Comparison of ENCODE assay signal across 9 mouse cellular contexts in the genomic region with DNA sequence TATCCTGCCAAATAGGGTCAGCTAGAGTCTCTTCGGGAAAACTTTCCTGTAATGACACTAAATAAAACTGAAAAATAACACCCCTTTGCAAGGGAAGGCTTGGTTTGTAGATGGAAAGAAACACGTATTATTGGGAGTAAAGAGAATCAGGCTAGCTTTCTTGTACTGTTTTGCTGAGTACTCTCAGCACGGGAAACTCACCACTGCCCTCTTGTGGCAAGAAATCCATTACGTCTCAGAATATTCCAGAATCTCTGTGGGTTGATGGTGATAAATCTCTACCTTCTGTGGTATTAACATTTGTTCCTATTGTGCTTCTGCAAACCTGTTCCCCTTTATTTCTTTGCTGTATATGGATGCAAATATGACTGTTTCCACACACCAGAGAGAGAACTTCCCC.
DNase-seq lines count a peak whose midpoint lies in the region; ATAC-seq and TF ChIP-seq lines count a peak whose summit lies in the region.
"Had no signal": no experiment of that assay in that cellular context is flagged by ENCODE, and none has a peak within 500 bp of the region (broad histone marks: within the 10 kb centered on the region; RNA-seq: fewer than 3 reads in every experiment).

No protein-coding gene starts in this region.

- H3K27me3 ChIP-seq in forebrain, embryonic 10.5 days (ENCODE audit: poor library complexity, severe bottlenecking): no peaks in the 10 kb centered on the region
- no peaks in the 10 kb centered on the region for H3K27me3 ChIP-seq in forebrain, embryonic 12.5 days
- no peaks in the 10 kb centered on the region for H3K27me3 ChIP-seq in thymus, adult 2 months (ENCODE audit: control insufficient read depth, insufficient read depth, low read length)
- H3K27me3 ChIP-seq in liver, postnatal 0 days (ENCODE audit: insufficient read depth, low read length): no peaks in the 10 kb centered on the region
- H3K27me3 ChIP-seq in splenic B cell, adult 2 months (ENCODE audit: control insufficient read depth, insufficient read depth, low read length, poor library complexity, severe bottlenecking): no peaks in the 10 kb centered on the region
- H3K27me3 ChIP-seq: heart, embryonic 15.5 days had no signal

- no peak for ATAC-seq in forebrain, embryonic 12.5 days (ENCODE audit: low FRiP score)
- ATAC-seq in liver, postnatal 0 days: no peak

- H3K27ac ChIP-seq in forebrain, embryonic 10.5 days: no peak overlapping the region
- no peak overlapping the region for H3K27ac ChIP-seq in forebrain, embryonic 12.5 days
- H3K27ac ChIP-seq in thymus, adult 2 months (ENCODE audit: control insufficient read depth, insufficient read depth, low read length): no peak overlapping the region
- H3K27ac ChIP-seq in cortical plate, adult 2 months (ENCODE audit: insufficient read depth, low read length): no peak overlapping the region
- no peak overlapping the region for H3K27ac ChIP-seq in liver, postnatal 0 days (ENCODE audit: low read depth)
- H3K27ac ChIP-seq: heart, embryonic 15.5 days had no signal

- peak; percentile 32 for DNase-seq in forebrain, embryonic 10.5 days (ENCODE audit: extremely low spot score, low spot score)
- DNase-seq in thymus, adult 2 months: peak; percentile 11
- DNase-seq in thymus, postnatal 36 days: no peak
- peak; percentile 62 for DNase-seq in kidney, postnatal 10 days
- DNase-seq in liver, postnatal 0 days: no peak
- peak; percentile 11 for DNase-seq in splenic B cell, adult 2 months (ENCODE audit: low read depth, low spot score)

- no peak for TF ChIP-seq EP300 in liver, postnatal 0 days (IDR thresholded peaks at IDR 0.05; ENCODE audit: low read depth)

- TF ChIP-seq CTCF in thymus, adult 2 months (IDR thresholded peaks at IDR 0.05; ENCODE audit: borderline replicate concordance, control insufficient read depth, extremely low read depth, insufficient read depth, low read length, poor library complexity): no peak
- TF ChIP-seq CTCF in cortical plate, adult 2 months (IDR thresholded peaks at IDR 0.05; ENCODE audit: extremely low read depth, insufficient read depth, low read length): peak; percentile 63; the same call in 1 of the 2 replicates
- peak; percentile 64 for TF ChIP-seq CTCF in liver, postnatal 0 days (IDR thresholded peaks at IDR 0.05; ENCODE audit: low read depth)

- peaks cover 9% of the 10 kb centered on the region; the same call in 1 of the 2 replicates for H3K4me1 ChIP-seq in forebrain, embryonic 10.5 days
- H3K4me1 ChIP-seq in forebrain, embryonic 12.5 days: 0 out of 2 replicates have a peak, but pooled peaks cover 2% of the 10 kb centered on the region
- H3K4me1 ChIP-seq in thymus, adult 2 months (replicated peaks; ENCODE audit: control insufficient read depth, insufficient read depth, low read length): no peaks in the 10 kb centered on the region
- H3K4me1 ChIP-seq in cortical plate, adult 2 months (ENCODE audit: control insufficient read depth, insufficient read depth, low read length): no peaks in the 10 kb centered on the region
- no peaks in the 10 kb centered on the region for H3K4me1 ChIP-seq in liver, postnatal 0 days (ENCODE audit: insufficient read depth)
- H3K4me1 ChIP-seq: heart, embryonic 15.5 days had no signal

- TF ChIP-seq POLR2A in thymus, adult 2 months (IDR thresholded peaks at IDR 0.05; ENCODE audit: control insufficient read depth, extremely low read depth, insufficient read depth, low read length, poor library complexity): no peak
- TF ChIP-seq POLR2A in cortical plate, adult 2 months (IDR thresholded peaks at IDR 0.05; ENCODE audit: extremely low read depth, insufficient read depth, low read length): no peak

- H3K36me3 ChIP-seq in forebrain, embryonic 10.5 days (replicated peaks): no peaks in the 10 kb centered on the region
- H3K36me3 ChIP-seq in forebrain, embryonic 12.5 days (replicated peaks): no peaks in the 10 kb centered on the region
- no peaks in the 10 kb centered on the region for H3K36me3 ChIP-seq in thymus, adult 2 months (ENCODE audit: control insufficient read depth, insufficient read depth, low read length)
- no peaks in the 10 kb centered on the region for H3K36me3 ChIP-seq in liver, postnatal 0 days (replicated peaks; ENCODE audit: insufficient read depth, low read length)
- H3K36me3 ChIP-seq in splenic B cell, adult 2 months (ENCODE audit: control insufficient read depth, insufficient read depth, low read length, poor library complexity, severe bottlenecking): no peaks in the 10 kb centered on the region
- H3K36me3 ChIP-seq: heart, embryonic 15.5 days had no signal

- H3K4me2 ChIP-seq in forebrain, embryonic 12.5 days: no peak overlapping the region
- no peak overlapping the region for H3K4me2 ChIP-seq in liver, postnatal 0 days (ENCODE audit: low read depth, low read length)
- H3K4me2 ChIP-seq: heart, embryonic 15.5 days had no signal

- WGBS in forebrain, embryonic 10.5 days: 48% methylated on average over 4 of the region's 4 CpGs
- 43% methylated on average over 4 of the region's 4 CpGs for WGBS in forebrain, embryonic 12.5 days
- WGBS in thymus, adult 2 months: 29% methylated on average over 4 of the region's 4 CpGs
- WGBS in liver, postnatal 0 days (ENCODE audit: insufficient replicate concordance): 31% methylated on average over 4 of the region's 4 CpGs

- no peak overlapping the region for H3K4me3 ChIP-seq in forebrain, embryonic 10.5 days
- no peak overlapping the region for H3K4me3 ChIP-seq in forebrain, embryonic 12.5 days (replicated peaks)
- H3K4me3 ChIP-seq in thymus, adult 2 months (ENCODE audit: control insufficient read depth, insufficient read depth, low read length): no peak overlapping the region
- H3K4me3 ChIP-seq in cortical plate, adult 2 months (ENCODE audit: insufficient read depth, low read length): no peak overlapping the region
- no peak overlapping the region for H3K4me3 ChIP-seq in liver, postnatal 0 days (ENCODE audit: low read depth, low read length)
- H3K4me3 ChIP-seq: heart, embryonic 15.5 days had no signal

- no peaks in the 10 kb centered on the region for H3K9me3 ChIP-seq in forebrain, embryonic 10.5 days
- H3K9me3 ChIP-seq in forebrain, embryonic 12.5 days: no peaks in the 10 kb centered on the region
- H3K9me3 ChIP-seq in liver, postnatal 0 days (ENCODE audit: low read length): no peaks in the 10 kb centered on the region
- H3K9me3 ChIP-seq: heart, embryonic 15.5 days had no signal

- no peak overlapping the region for H3K9ac ChIP-seq in forebrain, embryonic 12.5 days
- H3K9ac ChIP-seq in liver, postnatal 0 days (replicated peaks): no peak overlapping the region
- H3K9ac ChIP-seq: heart, embryonic 15.5 days had no signal

Comparison
In these comparisons a context has a peak if more than half of its experiments do, and no peak if none do; other contexts are left out.
1. DNase-seq: peak in forebrain, embryonic 10.5 days (single experiment), thymus, adult 2 months (single experiment), kidney, postnatal 10 days (single experiment) and splenic B cell, adult 2 months (single experiment); none in thymus, postnatal 36 days (0 of 2) and liver, postnatal 0 days (single experiment).